Mouse (Mus musculus) midbrain, postnatal 0 days (tissue): ENCODE results near the gene Fbxl14. TPM values are rescaled to one million over a fixed set of nuclear protein-coding genes. Genes with fewer than 3 reads are reported as not detected.

ENCODE experiments used
- ATAC-seq: fragments of 200-750 bp; cut with Nextera tagmentation; 2 replicates; pipeline ENCODE4 v1.8.0; 2017; ENCODE audit warnings: moderate number of reproducible peaks, mild to moderate bottlenecking, moderate TSS enrichment, moderate library complexity; ENCODE audit not compliant: low FRiP score
- DNase-seq: peaks from one replicate; pipeline ENCODE4 v3.0.0-alpha.2; 2015; ENCODE audit warnings: low spot score
- H3K27ac ChIP-seq: fragments of 300-500 bp; sonication (generic); 2 replicates; pipeline ENCODE4 v1.5.1; 2014; ENCODE audit warnings: low read depth, mild to moderate bottlenecking, low read length, mixed read lengths
- H3K27me3 ChIP-seq: fragments of 300-500 bp; sonication (generic); 2 replicates; pipeline ENCODE4 v1.6.1; 2014; ENCODE audit warnings: low read length, control low read depth, mixed read lengths; ENCODE audit not compliant: insufficient read depth
- H3K36me3 ChIP-seq: fragments of 300-500 bp; sonication (generic); 2 replicates; pipeline ENCODE4 v1.6.1; 2014; ENCODE audit warnings: low read length, control low read depth, mixed read lengths; ENCODE audit not compliant: insufficient read depth
- H3K4me1 ChIP-seq: fragments of 300-500 bp; sonication (generic); 2 replicates; pipeline ENCODE4 v1.6.1; 2014; ENCODE audit warnings: mild to moderate bottlenecking, control low read depth, antibody characterized with exemption, low read length, mixed read lengths; ENCODE audit not compliant: insufficient read depth
- H3K4me2 ChIP-seq: fragments of 300-500 bp; sonication (generic); 2 replicates; pipeline ENCODE4 v1.6.1; 2014; ENCODE audit warnings: low read depth, mild to moderate bottlenecking, low read length, mixed read lengths; ENCODE audit not compliant: poor library complexity, severe bottlenecking
- H3K4me3 ChIP-seq: fragments of 300-500 bp; sonication (generic); 2 replicates; pipeline ENCODE4 v1.5.1; 2014; ENCODE audit warnings: low read depth, mild to moderate bottlenecking, low read length, moderate library complexity
- H3K9ac ChIP-seq: fragments of 300-500 bp; sonication (generic); replicated peaks from 2 replicates; pipeline ENCODE4 v1.6.1; 2014; ENCODE audit warnings: mild to moderate bottlenecking, low read length, moderate library complexity, mixed read lengths; ENCODE audit not compliant: poor library complexity, severe bottlenecking
- H3K9me3 ChIP-seq: fragments of 300-500 bp; sonication (generic); 2 replicates; pipeline ENCODE4 v1.6.1; 2016; ENCODE audit warnings: low read length, control low read depth
- CTCF ChIP-seq: IDR thresholded peaks from 2 replicates; pipeline ENCODE4 v1.5.1; 2016; ENCODE audit warnings: antibody characterized with exemption, mild to moderate bottlenecking
- WGBS: fragments of 180-500 bp; shearing (Covaris S2); extraction: QIAGEN DNeasy Blood & Tissue Kit; methylation state at CpG from one replicate; pipeline ENCODE4 v1.1.7; 2014; 5-methylcytosine and 5-hydroxymethylcytosine counted together
- polyA plus RNA-seq: library from polyadenylated mRNA; unstranded; fragments of >200 nt; fragmentation: Nextera tagmentation; extraction: Ambion mirVana; gene quantifications from 2 replicates; pipeline ENCODE4 v1.2.1, GENCODE M21; 2015
- total RNA-seq: library from RNA; depleted of rRNA; stranded (reverse); fragments of >200 nt; gene quantifications from 2 replicates; pipeline ENCODE4 v1.2.3, GENCODE M21; 2014

Fbxl14 gene
- total and polyA plus RNA-seq, 2 experiments from 2014 or later = 1.7 to 45.9 TPM

- Histone ChIP-seq H3K4me1 (peaks cover 16% of the 10 kb centered on the region), H3K9me3 (no peaks in the 10 kb centered on the region), H3K27ac (no peak overlapping the region), H3K9ac (no peak overlapping the region), H3K4me2 (no peak overlapping the region), H3K4me3 (no peak overlapping the region), H3K36me3 (peaks cover 6% of the 10 kb centered on the region; the same call in 1 of the 2 replicates), H3K27me3 (no peaks in the 10 kb centered on the region)
- DNase-seq (no peak), ATAC-seq (no peak)
- no peak for TF ChIP-seq CTCF
- 92% methylated on average over 7 of the region's 7 CpGs for WGBS
Measured at GRCm38 (mm10) chr6:119487085-119487458, 7.6 kb downstream of the Fbxl14 start.

DNA sequence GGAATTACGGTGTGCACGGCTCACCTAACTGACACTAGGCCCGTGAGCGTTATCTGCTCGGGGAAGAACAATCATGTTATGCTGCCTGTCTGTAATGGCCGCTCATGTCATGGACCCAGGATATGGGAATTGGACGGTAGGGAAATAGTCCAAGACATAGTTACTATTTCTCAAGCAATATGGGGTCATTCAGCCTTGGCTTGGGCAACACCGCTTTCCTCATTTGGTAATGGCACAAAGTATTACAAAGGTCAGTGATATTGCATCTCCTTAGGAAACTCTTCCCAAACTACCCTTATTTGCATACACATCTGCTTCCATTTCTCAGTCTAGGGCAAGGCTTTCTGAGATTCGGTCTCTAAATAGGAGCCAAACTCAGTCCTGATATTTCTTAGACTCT, 8.2 kb downstream of the Fbxl14 start:
- ATAC-seq = no peak
- 94% methylated on average over 9 of the region's 9 CpGs for WGBS

GRCm38 (mm10) chr6:119489765-119490164, 10.3 kb downstream of the Fbxl14 start:
- Histone ChIP-seq H3K9ac (no peak overlapping the region), H3K9me3 (no peaks in the 10 kb centered on the region), H3K4me1 (0 out of 2 replicates have a peak, but pooled peaks cover 6% of the 10 kb centered on the region), H3K4me2 (peak overlapping the region; percentile 10; the same call in 1 of the 2 replicates), H3K4me3 (no peak overlapping the region), H3K27ac (no peak overlapping the region), H3K36me3 (0 out of 2 replicates have a peak, but pooled peaks cover under 1% of the 10 kb centered on the region), H3K27me3 (no peaks in the 10 kb centered on the region)
- no peak for ATAC-seq
- peak; percentile 89 for TF ChIP-seq CTCF
- 3% methylated on average over 5 of the region's 5 CpGs for WGBS
- peak; percentile 85 for DNase-seq

More for the DNA sequence above, 8.2 kb downstream of the Fbxl14 start:
- H3K4me1 ChIP-seq = peaks cover 16% of the 10 kb centered on the region
- H3K9ac ChIP-seq = no peak overlapping the region
- DNase-seq = no peak
- no peak for TF ChIP-seq CTCF
- no peak overlapping the region for H3K27ac ChIP-seq
- peaks cover 6% of the 10 kb centered on the region; the same call in 1 of the 2 replicates for H3K36me3 ChIP-seq
- H3K4me2 ChIP-seq = no peak overlapping the region
- H3K9me3 ChIP-seq = no peaks in the 10 kb centered on the region
- no peaks in the 10 kb centered on the region for H3K27me3 ChIP-seq
- H3K4me3 ChIP-seq = no peak overlapping the region

GRCm38 (mm10) chr6:119490549-119490948, 11.1 kb downstream of the Fbxl14 start:
- peak overlapping the region; percentile 41 for H3K4me2 ChIP-seq
- peak overlapping the region; percentile 8; the same call in 1 of the 2 replicates for H3K4me3 ChIP-seq
- H3K27me3 ChIP-seq = no peaks in the 10 kb centered on the region
- WGBS = 4% methylated on average over 11 of the region's 11 CpGs
- no peak overlapping the region for H3K27ac ChIP-seq
- 0 out of 2 replicates have a peak, but pooled peaks cover 6% of the 10 kb centered on the region for H3K4me1 ChIP-seq
- 0 out of 2 replicates have a peak overlapping the region, but pooled peaks have one; percentile 13 for H3K9ac ChIP-seq
- no peaks in the 10 kb centered on the region for H3K36me3 ChIP-seq
- no peak for TF ChIP-seq CTCF
- no peaks in the 10 kb centered on the region for H3K9me3 ChIP-seq
- no peak for ATAC-seq
- DNase-seq = no peak

DNA sequence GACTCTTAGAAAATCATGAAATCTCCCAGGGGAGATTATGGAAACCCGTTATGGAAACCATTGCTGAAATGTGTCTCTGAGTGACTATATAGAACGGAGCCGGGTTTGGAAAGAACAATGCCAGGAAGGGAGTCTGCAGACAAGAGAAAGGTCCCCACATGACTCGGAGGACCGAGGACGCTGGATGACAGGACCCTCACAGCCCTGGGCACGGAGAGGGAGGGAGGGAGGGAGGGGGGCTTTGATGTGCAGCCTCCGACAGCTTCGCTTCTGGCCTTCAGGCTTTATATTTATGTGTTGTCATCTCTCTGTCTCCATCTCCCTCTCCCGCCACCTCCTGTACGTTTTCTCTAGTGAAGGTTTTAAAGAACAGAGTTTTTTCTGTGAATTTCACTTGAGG, 11.5 kb downstream of the Fbxl14 start:
- 11% methylated on average over 10 of the region's 11 CpGs for WGBS
- H3K9ac ChIP-seq = 0 out of 2 replicates have a peak overlapping the region, but pooled peaks have one; percentile 33
- H3K9me3 ChIP-seq = no peaks in the 10 kb centered on the region

DNA sequence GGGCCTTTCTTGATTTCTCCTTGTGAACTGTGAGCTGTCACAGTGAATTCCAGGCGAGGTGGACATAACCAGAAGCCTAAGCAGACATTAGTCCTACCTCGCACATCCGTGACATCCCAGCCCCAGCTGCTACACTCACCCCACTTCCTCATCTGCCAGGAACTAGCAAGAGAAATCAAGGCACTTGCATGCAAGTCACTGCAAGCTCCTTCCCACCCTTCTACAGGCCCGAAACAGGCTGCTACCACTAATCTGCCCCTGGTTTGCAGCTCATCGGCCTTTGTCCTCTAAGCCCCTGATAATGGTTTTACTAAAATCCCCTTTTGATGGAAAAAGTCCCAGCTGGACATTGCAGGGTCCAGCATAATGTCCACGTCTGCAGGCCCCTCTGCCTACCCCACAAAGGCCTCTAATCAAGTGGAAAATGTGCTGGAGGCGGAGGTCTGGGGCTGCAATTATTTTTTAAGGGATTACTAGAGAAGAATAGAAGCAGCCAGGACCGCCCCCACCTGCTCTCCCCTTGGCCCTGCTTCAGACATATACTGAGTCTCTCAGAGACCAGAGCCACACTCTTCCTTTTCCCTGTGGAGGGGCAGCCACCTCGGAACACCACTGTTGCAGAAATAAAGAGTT, 12.6 kb downstream of the Fbxl14 start:
- TF ChIP-seq CTCF = no peak
- DNase-seq (no peak), ATAC-seq (no peak)
- Histone ChIP-seq H3K9me3 (no peaks in the 10 kb centered on the region), H3K36me3 (no peaks in the 10 kb centered on the region), H3K4me2 (no peak overlapping the region), H3K27me3 (no peaks in the 10 kb centered on the region), H3K4me1 (0 out of 2 replicates have a peak, but pooled peaks cover 6% of the 10 kb centered on the region), H3K27ac (no peak overlapping the region), H3K4me3 (no peak overlapping the region), H3K9ac (no peak overlapping the region)
- WGBS = 40% methylated on average over 9 of the region's 9 CpGs

More for the DNA sequence above, 11.5 kb downstream of the Fbxl14 start:
- DNase-seq (no peak), ATAC-seq (no peak)
- no peaks in the 10 kb centered on the region for H3K27me3 ChIP-seq
- TF ChIP-seq CTCF = 0 out of 2 replicates have a peak, but pooled peaks have one; percentile 4
- H3K4me1 ChIP-seq = 0 out of 2 replicates have a peak, but pooled peaks cover 6% of the 10 kb centered on the region
- H3K4me3 ChIP-seq = peak overlapping the region; percentile 8; the same call in 1 of the 2 replicates
- no peak overlapping the region for H3K27ac ChIP-seq
- no peaks in the 10 kb centered on the region for H3K36me3 ChIP-seq
- H3K4me2 ChIP-seq = peak overlapping the region; percentile 41
